Mouse (Mus musculus) adrenal gland, adult 8-10 months (tissue): ENCODE measurements at regions not wholly inside any gene's neighbourhood (a gene's known extent, or its start where the extent isn't known, plus 50 kb on each side); places are given as distances from the start of the nearest gene placed in this dataset.

ENCODE experiments used
- DNase-seq: peaks from one replicate; pipeline ENCODE4 v3.0.0; 2022

GRCm38 (mm10) chr11:55773283-55773682 lies 165.3 kb upstream of the Glra1 start:
- DNase-seq: no peak

DNA sequence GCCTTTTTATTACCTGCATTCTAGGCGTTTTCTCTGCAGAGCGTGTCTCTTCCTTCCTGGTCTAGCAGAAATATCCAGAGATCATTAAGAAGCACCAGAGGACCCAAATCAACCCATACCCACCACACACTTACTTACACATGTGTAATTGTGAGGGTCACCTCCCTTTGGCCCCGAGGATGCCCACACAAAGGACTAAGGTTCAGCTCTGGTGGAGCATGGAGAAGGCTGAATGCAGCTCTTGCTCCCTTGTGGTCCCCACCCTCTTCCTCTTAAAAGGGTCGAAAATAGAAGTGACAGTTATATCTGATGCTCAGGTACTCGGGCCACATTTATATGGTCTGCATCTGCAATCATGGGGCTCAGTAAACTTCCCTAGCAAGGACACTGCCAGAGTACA lies 164.5 kb upstream of the Glra1 start:
- DNase-seq: no peak

DNA sequence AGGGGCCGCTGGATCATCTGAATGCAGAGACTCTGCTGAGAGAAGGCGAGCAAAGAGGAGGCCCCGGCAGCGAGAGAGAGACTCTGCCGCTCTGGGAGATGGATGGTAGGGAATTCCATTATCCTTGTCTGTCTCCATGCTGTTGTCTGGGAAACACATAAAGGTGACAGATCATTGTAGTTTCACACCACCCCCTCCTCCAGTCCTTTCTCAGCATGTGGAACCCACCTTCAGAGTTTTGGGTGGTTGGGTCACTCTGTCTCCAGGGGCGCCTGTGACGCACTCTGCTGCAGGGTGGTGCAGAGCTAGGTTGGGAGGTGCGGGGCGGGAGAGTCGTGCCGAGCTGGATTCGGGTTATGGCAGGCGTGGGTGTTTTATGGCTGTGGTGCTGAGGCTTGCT lies 164.1 kb upstream of the Glra1 start:
- DNase-seq: no peak

DNA sequence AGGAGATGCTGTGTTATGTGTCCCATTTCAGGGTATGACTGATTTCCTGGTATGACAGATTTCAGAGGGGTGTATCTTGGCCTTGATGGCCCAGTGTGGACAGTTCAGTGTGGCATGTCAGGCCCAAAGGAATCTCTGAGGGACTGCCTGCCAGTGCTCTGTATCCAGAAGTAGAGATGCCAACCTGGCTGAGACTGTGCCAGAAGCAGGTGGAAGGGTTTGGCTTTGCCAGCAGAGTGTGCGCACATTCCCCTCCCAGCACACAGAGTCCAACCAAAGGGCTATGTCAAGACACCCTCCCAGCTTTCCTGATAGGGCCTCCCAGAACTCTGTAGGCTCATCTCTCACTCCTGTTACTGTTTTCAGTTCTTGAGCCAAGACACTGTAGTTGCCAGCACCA lies 156.8 kb upstream of the Glra1 start:
- DNase-seq: no peak
